Mouse (Mus musculus) layer of hippocampus, adult 18-20 months (tissue): ENCODE data around the gene Agpat2. TPM values are rescaled to one million over a fixed set of nuclear protein-coding genes. Genes with fewer than 3 reads are reported as not detected.

Source experiments
- DNase-seq, 2 experiments: peaks; one replicate each; pipeline ENCODE4 v3.0.0; 2022; ENCODE audit warnings: low spot score in 2 of 2
- total RNA-seq, 2 experiments: library from RNA; stranded (reverse); gene quantifications; 2 replicates each; pipeline ENCODE4 v1.2.3; 2021

Agpat2 gene
- total RNA-seq, 2 experiments from 2014 or later: 2.1 to 2.5 TPM

- no peak for DNase-seq
These were observed 7.3 kb downstream of the Agpat2 start for GRCm38 (mm10) chr2:26596898-26597297.

GRCm38 (mm10) chr2:26595725-26596435, 8.3 kb downstream of the Agpat2 start:
- no peak for DNase-seq

GRCm38 (mm10) chr2:26594934-26595724, 9.1 kb downstream of the Agpat2 start:
- no peak for DNase-seq

- no peak for DNase-seq
These were observed 9.7 kb downstream of the Agpat2 start for GRCm38 (mm10) chr2:26594461-26594933.

GRCm38 (mm10) chr2:26594022-26594346, 10.2 kb downstream of the Agpat2 start:
- peak in 1 of 2 experiments; percentile 45 for DNase-seq

GRCm38 (mm10) chr2:26593211-26594021, 10.8 kb downstream of the Agpat2 start:
- no peak for DNase-seq

GRCm38 (mm10) chr2:26591416-26591815, 12.8 kb downstream of the Agpat2 start:
- DNase-seq: no peak

GRCm38 (mm10) chr2:26590962-26591361, 13.3 kb downstream of the Agpat2 start:
- DNase-seq: no peak

- no peak for DNase-seq
These were observed 13.9 kb downstream of the Agpat2 start for GRCm38 (mm10) chr2:26590282-26590681.

- DNase-seq: no peak
These were observed 14.9 kb downstream of the Agpat2 start for GRCm38 (mm10) chr2:26589284-26589683.

GRCm38 (mm10) chr2:26588573-26588972, 15.6 kb downstream of the Agpat2 start:
- DNase-seq: no peak

- no peak for DNase-seq
These were observed 17.2 kb downstream of the Agpat2 start for GRCm38 (mm10) chr2:26587044-26587405.

GRCm38 (mm10) chr2:26586294-26587043, 17.7 kb downstream of the Agpat2 start, which contains the start of gene Gm20532:
Gm20532 (plus strand) TSS chr2:26586639.
- peak; percentile 32 to 66 for DNase-seq

GRCm38 (mm10) chr2:26585713-26586112, 18.5 kb downstream of the Agpat2 start:
- DNase-seq: no peak

GRCm38 (mm10) chr2:26583640-26584039, 20.6 kb downstream of the Agpat2 start:
- DNase-seq: no peak

- DNase-seq: no peak
These were observed 21.5 kb downstream of the Agpat2 start for GRCm38 (mm10) chr2:26582741-26583140.

- DNase-seq: no peak
These were observed 22.0 kb downstream of the Agpat2 start for GRCm38 (mm10) chr2:26582203-26582602.

- DNase-seq: no peak
These were observed 23.5 kb downstream of the Agpat2 start for GRCm38 (mm10) chr2:26580751-26581150.

- DNase-seq: no peak
These were observed 24.5 kb downstream of the Agpat2 start, which contains the start of gene Egfl7 for GRCm38 (mm10) chr2:26579714-26580113. Egfl7 (plus strand) TSS chr2:26580014.

- DNase-seq: no peak
These were observed 25.8 kb downstream of the Agpat2 start for GRCm38 (mm10) chr2:26578369-26578768.

- DNase-seq: no peak
These were observed 27.8 kb downstream of the Agpat2 start for GRCm38 (mm10) chr2:26576462-26576861.
